Mouse (Mus musculus) adrenal gland (tissue): ENCODE data around the gene 2610028H24Rik.

Source experiments
- intact Hi-C: fragments of 180-260 bp; cut with DNase I; formaldehyde crosslinking; loops from one replicate; pipeline ENCODE4 v1.15.1; 2025
- long read RNA-seq, 2 experiments: library from polyadenylated mRNA; unstranded; transcript quantifications; one replicate each; pipeline ENCODE4 v2.0.0; 2020; ENCODE audit warnings: borderline replicate concordance in 1 of 2; ENCODE audit not compliant: insufficient replicate concordance in 1 of 2

Gene 2610028H24Rik
- long read RNA-seq, experiment 1: 0 reads
- long read RNA-seq, experiment 2: 0 reads

DNA sequence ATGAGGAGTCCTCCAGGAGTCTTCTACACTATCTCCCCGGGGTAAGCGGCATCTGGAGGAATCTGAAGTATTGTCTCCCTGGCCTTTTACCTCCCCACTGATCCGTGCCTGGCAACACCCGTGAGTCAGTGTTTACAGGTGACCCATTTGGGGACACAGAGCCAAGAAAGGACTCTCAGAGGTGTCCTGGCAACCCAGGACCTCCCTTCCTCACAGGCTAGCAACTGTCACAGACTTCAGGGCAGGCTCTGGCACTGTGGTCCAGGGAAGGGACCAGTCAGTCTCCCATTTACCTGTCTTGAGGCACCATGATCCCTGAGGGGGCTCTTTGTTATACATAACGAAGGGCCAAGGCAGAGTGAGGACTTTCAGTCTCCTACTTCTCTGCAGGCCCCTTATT, at the start of gene 2610028H24Rik:
Gene 2610028H24Rik (plus strand): TSS at position 231 of the 400 bp plus-strand sequence.
- intact Hi-C loops: no loop called here

DNA sequence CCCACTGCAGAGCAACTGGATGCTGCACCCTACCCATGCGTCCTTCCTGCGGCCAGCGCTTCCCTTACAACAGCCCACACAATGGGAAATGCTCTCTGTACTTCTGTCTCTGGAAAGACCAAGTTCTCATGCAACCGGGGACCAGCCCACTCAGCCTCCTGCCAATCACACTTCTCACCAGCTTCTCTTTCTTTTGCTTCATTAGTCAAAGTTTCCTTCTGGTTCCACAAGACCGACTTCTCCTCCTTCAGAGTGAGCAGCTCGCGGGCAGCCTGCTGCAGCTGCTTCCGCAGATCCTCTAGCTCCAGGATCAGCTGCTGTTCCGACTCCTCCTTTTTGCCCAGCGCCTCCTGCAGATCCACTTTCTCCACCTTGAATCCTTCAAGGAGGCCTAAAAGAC, 40.4 kb upstream of the 2610028H24Rik start:
- intact Hi-C loops: no loop called here

DNA sequence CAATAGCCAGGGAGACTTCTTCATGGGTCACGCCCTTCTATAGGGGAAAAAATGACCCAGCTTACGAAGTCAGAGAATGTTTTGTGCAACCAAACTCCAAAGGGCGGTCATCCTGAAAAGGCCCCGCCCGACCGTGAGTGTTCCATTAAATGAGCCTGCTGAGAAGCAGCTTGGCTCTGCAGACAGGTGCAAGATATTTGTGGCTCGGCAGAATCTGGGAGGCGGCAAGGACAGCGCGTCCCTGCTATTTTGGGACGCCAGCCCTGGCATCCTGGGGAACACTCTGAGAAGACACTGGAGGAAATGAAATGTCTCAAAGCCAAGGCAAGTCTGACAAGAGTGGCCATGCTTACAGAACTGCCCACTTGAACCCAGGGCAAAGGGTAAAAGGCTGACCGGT, 32.1 kb upstream of the 2610028H24Rik start:
- intact Hi-C loops: no loop called here

DNA sequence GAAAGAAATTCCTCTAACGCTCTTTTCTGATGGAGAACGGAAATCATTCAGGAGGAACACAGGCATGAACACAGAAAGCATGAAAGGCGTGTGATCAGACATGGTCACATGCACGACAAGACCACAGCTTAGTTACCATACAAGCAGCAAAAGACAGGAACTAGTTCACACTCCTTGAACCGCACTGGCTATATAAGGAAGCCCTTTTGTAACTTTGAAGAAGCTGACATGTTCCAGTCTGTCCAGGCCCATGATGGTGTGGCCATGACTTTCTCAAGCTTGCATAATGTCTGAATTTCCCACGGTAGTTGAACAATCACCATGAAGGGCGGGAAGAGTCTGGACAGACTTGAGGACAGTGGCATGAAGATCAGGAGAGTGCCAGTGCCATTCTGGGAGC, 23.2 kb upstream of the 2610028H24Rik start:
- intact Hi-C loops: no loop called here

DNA sequence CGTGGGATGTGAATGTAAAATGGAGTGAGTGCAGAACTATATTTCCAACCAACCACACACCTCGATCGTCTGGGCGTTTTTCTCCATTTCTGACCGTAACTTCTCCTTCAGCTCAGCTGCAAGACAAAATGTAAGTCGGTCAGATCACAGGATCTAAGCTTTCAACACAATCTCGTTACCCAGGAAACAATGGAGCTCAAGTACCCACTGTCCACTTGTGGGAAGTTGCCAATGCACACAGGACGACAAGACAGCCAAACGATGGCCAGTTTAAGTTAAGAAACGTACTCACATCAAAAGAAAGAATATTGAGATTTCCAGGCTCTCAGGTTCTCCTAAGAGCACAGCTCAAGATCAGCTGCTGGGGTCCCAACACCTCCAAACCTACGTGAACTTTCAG, 15.0 kb upstream of the 2610028H24Rik start:
- intact Hi-C loops: no loop called here

DNA sequence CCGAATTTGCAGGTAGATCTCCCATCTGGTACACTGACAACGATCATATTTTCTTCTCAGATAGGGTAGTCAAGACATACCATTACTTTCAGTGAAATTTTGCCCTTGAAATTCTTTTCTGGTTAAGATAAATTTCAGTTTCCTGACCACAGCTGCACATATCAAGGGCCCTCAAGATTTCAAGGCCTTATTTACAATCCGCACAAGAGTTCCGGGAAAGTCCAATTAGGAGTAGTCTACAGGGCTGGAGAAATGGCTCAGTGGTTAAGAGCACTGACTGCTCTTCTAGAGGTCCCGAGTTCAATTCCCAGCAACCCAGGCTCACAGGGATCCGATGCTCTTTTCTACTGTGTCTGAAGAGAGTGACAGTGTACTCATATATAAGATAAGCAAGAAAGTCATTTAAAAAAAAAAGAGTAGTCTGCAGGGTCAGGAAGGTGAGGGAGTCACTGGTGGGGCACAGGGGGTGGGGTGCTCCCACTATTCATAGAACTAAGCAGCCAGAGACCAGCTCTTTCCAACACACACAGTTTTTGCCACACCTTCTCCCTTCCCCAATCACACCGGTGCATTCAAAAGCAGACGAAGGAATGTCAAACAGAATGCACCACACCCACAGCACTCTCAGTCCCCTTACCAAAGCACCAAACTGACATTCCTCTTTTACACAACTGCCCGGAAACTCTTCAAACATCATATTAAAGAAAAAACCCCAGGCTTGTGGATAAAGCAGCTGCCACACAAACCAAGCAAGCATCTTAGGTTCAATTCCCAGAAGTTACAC, 9.6 kb upstream of the 2610028H24Rik start:
- intact Hi-C loops: no loop called here

DNA sequence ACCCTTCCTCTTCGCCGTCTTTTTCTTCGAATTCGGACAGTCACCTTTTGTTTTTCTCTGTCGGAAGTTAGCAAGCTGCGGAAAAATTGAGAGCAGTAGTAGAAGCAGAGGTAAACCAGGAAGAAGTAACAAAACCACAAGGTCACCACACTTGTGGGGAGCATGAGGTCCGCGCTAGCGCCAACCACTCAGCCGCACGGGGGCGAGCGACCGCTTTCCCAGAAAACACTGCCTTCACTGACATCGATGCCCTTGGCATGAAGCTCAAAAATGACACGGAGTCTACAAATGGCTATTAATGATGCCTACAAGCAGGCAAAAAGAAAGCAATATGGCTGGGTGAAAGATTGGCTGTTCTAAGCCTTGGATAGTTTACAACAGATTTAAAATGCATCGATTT, 8.6 kb upstream of the 2610028H24Rik start, which contains the start of gene AC141477.1:
Gene AC141477.1 (minus strand): TSS at position 164 of the 400 bp plus-strand sequence.
- intact Hi-C loops: no loop called here

DNA sequence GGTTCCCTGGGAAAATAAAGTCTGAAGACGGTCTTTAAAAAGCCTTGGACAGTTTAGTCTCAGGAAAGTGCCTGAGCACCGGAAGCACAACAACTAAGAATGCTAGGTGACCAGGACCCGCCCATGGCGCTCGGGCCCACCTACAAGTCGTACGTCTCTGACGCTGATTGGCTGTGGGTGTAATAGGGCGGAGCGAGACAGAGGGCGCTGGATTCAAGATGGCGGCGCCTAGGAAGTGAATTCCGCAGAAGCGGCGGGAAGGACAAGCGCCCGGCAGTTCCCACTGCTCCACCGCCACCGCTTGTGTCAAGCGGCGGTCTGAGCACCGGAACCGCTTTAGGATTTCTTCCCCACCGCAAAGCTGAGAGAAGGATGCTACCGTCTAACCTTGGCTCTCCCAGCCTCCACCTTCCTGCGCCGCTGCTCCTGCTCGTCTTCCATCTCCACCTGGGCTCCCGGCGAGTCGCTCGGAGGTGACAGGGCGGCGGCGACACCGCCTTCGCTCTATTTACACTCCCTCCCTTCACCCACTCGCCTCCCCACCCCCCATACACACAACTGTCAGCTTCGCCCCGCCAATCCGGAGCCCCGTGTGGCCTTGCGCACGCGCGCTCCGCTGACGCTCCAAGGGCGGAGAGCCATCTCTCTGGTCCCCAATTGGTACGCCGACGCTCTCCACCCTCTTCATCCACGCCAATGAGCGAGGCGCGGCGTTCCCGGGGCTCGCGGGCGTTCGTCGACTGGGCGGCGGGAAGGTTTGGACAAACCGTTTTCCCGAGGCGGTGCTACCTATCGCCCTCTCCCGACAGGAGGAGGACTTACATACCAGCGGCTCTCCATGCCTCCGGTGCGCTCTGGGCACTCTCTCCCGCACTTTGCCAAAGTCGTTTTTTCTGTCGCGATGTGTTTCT, 6.4 kb upstream of the 2610028H24Rik start, which contains the start of gene Pcnt:
Gene Pcnt (minus strand): TSS at position 609 of the 911 bp plus-strand sequence.
- intact Hi-C loops: no loop called here

DNA sequence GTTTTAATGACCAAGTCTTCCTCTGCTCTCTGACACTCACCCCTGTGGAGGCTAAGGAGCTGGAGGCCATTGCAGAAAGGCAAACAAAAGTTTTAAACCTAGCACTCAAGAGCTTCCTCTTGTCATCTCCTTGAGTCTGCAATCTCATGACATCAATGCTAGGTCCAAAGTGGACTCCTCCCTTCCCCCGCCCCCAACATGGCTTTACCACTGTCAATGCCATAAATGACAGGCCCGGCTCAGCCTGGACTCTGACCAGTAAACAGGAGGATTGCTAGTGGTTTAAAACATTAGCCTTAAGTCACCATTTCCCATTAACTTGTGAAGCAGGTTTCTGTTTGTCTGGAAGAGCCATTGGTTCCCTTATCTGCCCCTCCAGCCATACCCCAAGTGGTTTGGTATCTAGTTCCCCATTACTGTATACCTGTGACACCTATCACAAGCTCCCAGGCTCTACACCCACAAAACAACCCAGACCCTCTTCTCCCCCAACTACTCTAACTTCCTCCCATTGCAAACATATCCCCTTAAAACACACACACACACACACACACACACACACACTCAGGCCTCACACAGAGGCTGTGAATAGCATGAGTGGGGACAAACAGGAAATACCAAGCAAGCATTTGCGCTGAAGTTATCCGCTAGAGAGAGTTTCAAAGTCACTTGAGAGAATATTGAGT, 2.7 kb upstream of the 2610028H24Rik start:
- intact Hi-C loops: no loop called here

DNA sequence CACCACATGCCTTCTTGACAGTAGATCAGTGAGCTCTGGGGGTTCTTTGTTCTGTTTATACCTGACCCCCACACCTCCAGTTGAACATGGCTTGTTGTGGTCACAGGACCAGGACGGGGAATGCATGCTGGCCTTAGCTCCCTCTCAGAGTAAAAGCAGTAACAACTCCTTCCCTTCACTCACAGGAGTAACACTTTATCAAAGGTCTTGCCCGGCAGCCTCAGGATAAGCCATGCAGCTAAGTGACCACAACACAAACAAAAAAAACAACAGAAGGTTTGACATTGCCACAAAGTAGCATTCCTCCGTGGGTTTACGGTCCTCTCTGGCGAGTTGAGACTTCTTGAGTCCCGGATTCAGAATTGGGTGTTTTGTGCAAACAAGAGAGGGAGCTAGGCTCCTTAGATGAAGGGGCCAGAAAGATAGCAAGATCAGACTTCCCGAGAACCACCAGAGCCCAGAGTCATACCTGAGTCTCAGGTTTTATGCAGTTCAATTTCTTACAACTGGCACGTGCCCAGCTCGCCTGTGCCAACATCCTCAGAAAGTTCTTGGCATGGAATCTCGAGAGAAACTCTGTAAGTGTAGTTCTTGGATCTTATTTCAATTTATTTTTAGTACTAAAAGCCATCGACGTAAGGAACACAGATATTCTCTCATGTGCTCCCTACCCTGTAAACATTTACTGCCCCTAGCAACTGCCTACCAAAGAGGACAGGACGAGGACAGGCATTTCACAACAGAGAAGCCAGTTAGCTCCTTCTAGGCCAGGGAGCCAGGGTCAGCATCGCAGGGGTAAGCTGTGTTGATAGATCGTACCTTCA, 1.3 kb upstream of the 2610028H24Rik start:
- intact Hi-C loops: no loop called here

DNA sequence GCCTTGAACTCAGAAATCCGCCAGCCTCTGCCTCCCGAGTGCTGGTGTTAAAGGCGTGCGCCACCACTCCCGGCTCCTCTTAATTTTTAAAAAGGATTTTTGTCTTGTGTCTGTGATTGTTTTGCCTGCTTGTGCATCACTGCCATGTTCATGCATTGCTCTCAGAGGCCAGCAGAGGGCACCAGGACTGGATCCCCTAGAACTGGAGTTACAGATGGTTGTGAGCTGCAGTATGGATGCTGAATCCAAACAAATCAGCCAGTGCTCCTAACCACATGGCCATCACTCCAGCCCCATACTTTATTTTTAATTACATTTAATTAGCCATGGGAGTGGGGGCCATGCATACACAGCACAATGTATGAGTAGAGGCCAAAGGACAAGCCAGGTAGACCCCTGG, 6.4 kb downstream of the 2610028H24Rik start:
- intact Hi-C loops: no loop called here

DNA sequence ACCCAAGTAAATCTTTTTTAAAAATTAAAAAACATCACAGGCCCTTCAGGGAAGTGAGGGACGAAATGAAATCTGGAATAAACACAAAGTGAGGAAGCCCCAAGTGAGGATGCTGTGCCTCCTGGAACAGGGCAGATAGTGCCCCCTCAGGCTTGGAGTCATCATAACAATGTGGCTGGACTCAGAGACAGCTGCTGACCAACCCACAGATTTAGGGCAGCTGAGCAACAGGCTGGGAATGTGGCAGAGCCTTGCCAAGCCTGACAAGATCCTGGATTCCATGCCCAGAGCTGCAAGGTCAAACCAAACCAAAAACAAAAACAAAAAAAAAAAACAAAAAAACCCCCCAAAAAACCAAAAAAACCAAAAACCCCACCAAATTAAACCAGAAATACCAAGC, 12.4 kb downstream of the 2610028H24Rik start:
- intact Hi-C loops: no loop called here

DNA sequence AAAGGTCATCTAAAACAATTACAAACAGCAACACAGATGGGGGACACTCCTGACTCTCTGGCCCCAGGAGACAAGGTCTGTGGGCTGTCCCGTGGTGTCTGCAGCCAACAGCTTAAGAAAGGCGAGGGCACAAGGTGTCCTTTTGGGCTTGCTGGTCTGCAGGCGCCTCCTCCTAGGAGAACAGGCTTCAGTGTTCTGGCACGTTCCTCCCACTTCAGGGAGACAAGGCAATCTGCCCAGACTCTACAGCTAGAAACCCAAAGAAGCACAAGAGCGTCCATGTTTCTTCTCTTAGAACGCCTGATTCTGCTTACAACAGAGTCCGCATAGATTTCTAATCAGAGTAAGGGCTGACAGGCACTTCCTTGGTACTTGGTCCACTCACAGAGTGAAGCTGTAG, 13.4 kb downstream of the 2610028H24Rik start:
- intact Hi-C loops: no loop called here

DNA sequence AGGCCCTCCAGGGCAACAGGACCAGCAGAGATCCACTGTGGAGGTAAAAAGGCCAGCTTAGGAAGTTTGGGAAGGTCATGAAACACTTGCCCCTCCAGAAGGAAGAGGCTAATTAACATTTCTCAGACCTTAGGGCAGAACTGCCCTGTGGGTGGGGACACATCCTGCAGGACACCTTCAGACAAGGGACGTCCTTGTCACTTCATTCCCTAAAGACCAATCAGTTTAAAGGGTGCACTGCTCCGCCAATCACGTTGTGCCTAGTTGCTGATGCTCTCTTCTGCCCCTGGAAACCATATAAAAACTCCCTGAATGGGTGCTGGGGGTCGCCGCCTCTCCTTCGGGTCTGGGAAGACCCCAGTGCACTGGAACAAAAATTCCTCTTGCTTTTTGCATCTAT, 13.8 kb downstream of the 2610028H24Rik start:
- intact Hi-C loops: no loop called here

DNA sequence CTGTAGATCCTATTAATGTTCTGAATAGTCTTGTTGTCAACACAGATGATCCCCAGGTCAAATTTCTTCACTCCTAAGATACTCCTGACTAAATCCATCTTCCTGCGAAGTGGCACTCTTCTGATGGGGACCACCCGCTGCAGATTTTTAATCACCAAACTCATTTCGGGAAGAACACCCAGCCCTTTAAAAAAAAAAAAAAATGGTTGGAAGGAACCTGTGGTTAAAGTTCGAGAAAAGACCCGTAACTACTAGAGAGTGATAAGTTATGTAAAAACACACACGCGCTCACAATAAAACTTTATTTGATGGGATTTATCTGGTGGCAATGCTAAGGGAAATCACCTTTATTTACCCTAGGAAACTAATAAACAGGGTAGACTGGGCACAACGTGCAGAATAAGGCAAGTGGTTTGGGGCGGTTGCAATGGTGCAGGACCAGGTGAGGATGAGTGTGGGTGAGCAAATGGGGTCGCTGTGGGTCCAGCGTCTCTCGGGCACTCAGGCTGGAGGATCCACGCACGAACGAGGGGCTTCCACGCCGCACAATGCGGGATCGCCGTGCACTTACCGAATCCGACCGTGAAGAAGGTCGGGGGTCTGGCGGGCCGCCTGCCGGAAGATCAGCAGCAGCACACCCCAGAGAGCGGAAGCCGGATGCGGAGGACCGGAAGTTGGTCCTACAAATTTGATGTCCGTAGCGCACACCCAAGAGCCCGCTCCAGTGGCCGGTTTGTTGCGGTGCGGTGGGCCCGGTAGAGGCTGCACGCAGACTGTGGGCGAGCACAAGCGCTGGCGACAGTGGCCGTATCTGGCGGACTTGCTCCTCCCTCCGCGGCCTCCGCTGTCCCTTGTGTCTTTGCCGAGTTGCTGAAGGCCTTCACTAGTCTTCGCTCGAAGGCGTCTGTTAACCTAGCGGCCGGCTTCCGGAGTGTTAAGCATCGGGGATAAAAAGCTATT, 19.6 kb downstream of the 2610028H24Rik start, which contains the start of the genes Mcm3ap and Ybey:
Gene Mcm3ap (plus strand): TSS at position 725 of the 960 bp plus-strand sequence.
Gene Ybey (minus strand): TSS at position 912 of the 960 bp plus-strand sequence.
- intact Hi-C loops: no loop called here

DNA sequence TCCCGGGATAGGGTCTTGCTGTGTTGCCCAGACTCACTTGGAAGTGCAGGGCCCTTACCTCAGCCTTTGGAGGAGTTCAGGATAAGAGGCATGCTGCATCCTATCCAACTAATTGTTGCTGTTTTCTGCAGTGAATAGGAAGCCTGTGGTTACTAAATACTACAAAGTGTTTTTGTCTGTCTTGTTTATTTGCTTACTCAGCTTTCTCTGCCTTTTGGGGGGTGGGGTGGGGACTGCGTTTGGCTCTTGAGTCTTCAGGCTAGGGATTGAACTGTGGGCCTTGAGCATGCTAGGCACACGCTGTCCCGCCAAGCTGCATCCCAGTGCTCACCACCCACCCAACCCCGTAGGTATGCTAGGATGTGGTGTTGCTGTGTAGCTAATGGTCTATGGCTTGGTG, 24.9 kb downstream of the 2610028H24Rik start:
- intact Hi-C loops: no loop called here

DNA sequence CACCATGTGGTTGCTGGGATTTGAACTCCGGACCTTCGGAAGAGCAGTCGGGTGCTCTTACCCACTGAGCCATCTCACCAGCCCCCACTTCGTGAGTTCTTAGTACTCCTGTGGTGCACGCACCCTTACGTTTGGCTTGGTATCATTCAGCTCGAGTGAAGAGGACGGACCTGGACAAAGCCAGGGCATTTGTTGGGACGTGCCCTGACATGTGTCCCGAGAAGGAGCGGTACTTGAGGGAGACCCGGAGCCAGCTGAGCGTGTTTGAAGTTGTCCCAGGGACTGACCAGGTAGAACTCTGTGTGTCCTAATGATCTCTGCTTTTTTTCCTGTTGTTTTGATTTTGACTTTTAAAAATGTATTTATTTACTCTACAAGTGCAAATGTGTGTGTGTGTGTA, 32.0 kb downstream of the 2610028H24Rik start:
- intact Hi-C loops: no loop called here

DNA sequence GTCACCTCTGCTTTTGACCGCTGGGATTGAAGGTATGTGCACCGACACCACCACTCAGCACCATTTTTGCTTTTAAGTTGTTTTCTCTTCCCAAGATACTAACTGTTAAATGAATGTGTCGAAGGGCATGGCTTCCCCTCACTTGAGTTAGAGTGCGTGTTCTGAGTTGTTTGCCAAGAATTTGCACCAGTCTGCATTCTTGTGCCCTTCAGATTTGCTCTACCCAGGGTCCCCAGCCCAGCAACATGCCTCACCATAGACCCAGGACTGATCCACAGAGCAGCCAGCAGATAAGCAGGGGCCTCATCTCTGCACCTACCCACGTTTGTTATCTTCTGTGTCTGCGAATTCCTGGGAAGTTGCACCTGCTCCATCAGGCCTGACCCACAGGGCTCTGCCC, 32.6 kb downstream of the 2610028H24Rik start:
- intact Hi-C loops: no loop called here

DNA sequence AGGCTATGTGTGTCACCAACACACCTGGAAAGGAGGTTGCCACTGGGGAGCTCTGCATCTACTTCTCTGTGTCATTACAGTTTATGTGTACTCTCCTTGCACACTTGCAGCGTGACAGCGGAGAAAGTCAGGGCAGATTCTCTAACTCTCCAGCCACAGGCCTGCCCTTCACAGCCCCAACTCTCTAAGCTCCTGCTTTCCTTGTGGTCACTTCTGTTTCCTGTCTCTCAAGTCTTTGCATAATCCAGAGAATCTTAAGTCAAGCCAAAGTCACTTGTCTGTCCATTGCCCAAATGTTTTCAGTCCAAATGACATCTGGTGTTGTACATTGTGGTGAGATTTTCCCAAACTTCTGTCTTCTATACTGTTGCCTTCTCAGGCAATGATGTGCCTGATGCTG, 37.4 kb downstream of the 2610028H24Rik start:
- intact Hi-C loops: no loop called here
